Mouse (Mus musculus) erythroid progenitor cell, adult 5-6 weeks (primary cell): ENCODE results near the gene Hist1h2bh. TPM values are rescaled to one million over a fixed set of nuclear protein-coding genes. Genes with fewer than 3 reads are reported as not detected.

Source experiments
- ATAC-seq: replicated peaks from 2 replicates; pipeline ENCODE4 v1.8.0; 2016; ENCODE audit warnings: moderate number of reproducible peaks, mild to moderate bottlenecking, moderate TSS enrichment, inconsistent platforms; ENCODE audit not compliant: poor library complexity, low FRiP score, severe bottlenecking
- total RNA-seq, 2 experiments: library from RNA; stranded (forward) in 1 of 2; stranded (reverse) in 1 of 2; fragments of 150-400 nt in 1 of 2; fragments of 186-747, 209-891 nt in 1 of 2; gene quantifications; 2 replicates each; pipeline versions ENCODE4 v1.2.3 to v1.2.4; 2015 to 2017; ENCODE audit warnings: low replicate concordance in 2 of 2

Gene Hist1h2bh
- total RNA-seq, 2 experiments from 2014 or later: 90.1 to 367 TPM

- ATAC-seq: peak; percentile 47
Observed at GRCm38 (mm10) chr13:23533560-23534367, 9.4 kb downstream of the Hist1h2bh start, which contains the start of gene Hist1h2af. Gene Hist1h2af (plus strand): TSS chr13:23533906.

DNA sequence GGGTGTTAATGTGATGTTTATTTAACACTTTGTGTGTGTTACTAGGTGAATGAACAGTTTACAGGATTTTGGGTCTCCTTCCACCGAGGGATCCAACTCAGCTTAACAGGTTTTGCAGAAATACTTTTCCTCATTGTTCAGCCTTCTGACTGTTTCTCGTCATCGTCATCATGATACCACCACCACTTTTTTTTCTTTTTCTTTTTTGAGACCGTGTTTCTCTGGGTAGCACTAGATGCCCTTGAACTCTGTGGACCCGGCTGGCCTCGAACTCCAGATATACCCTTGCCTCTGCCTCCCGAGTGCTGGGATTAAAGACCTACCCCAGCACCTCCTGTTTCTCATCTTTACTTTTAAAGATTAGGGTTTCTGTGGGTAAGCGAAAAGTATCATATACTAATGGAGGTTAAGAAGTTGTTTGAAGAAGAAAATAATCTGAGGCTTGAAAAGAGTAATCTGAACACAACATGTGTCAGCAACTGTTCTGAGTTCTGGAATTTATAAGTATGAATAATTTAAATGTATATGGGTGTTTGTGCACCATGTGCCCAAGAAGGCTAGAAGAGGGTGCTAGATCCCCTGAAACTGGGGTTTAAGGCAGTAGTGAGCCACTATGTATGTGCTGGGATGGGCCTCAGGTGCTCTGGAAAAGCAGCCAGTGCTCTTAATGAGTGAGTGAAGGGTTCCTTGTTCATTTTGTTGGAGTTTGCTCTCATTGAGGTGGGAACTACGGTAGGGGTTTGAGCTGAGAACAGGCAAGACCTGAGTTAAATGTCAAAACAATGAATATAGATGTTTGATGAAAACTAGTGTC lies 10.7 kb downstream of the Hist1h2bh start:
- no peak for ATAC-seq

DNA sequence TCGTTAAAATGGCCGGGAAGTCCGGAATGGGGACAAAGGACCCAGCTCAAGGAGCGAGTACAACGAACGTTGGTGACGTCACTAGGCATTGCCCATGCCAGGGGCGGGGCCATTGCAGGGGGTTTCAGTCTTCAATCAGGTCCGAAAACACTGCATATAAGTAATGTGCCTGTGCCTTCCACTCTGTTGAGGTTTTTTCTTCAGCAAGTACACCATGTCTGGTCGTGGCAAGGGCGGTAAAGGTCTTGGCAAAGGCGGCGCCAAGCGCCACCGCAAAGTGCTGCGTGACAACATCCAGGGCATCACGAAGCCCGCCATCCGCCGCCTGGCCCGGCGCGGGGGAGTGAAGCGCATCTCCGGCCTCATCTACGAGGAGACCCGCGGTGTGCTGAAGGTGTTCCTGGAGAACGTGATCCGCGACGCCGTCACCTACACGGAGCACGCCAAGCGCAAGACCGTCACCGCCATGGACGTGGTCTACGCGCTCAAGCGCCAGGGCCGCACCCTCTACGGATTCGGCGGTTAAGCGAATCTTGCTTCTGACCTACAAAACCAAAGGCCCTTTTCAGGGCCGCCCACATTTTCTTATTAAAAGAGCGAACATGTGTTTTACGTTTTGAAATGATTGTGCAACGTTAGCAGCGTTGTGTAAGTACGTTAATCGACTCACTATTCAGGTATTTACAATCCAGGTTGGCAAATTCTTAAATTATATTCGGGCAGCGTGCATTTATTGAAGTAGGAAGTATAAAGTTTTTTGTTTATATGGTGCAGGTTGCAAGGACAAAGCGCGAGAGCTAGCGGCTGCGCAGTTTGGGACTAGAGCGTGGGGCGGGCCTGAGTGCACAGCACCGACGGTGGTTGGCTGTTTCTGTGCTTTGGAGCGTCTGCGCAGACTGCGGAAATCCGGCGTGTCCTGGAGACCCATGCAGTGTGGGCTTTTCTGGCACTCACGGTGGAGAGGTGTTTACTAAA lies 12.0 kb downstream of the Hist1h2bh start, which contains the start of gene Hist1h4h:
Hist1h4h (plus strand) TSS at position 150 of the 975 bp plus-strand sequence.
- ATAC-seq: peak; percentile 50

DNA sequence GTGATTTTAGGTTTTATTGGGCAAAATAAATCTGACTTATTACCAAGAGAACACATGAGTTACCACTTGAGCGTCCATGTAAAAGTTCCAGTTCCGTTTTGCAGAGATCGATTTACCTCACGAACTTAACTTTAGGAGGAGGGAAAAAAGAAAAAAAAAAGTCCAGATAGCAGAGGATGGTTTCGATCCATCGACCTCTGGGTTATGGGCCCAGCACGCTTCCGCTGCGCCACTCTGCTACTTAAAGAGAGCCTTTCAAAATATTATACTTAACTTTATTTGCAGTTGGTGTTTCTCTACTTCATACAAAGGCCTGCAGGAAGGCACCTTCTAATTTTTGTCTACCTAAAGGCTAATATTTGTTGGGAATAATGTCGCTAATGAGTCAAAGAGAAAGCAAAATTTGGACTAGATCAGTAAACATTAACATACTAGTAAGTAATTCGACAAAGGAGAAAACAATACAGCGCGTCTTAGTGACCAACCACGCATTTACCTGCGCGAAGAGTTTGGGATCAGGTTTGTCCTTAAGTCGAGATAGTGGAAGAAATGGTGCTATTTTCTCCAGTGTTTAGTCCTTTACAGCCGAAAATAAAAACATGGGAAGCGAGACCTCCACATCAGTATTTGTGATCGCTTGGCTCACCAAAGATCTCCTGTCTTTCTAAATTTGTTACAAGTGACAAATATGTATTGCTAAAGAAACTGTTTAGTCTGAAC lies 12.9 kb downstream of the Hist1h2bh start:
- no peak for ATAC-seq

GRCm38 (mm10) chr13:23529480-23530165 lies 13.6 kb downstream of the Hist1h2bh start:
- ATAC-seq: no peak

DNA sequence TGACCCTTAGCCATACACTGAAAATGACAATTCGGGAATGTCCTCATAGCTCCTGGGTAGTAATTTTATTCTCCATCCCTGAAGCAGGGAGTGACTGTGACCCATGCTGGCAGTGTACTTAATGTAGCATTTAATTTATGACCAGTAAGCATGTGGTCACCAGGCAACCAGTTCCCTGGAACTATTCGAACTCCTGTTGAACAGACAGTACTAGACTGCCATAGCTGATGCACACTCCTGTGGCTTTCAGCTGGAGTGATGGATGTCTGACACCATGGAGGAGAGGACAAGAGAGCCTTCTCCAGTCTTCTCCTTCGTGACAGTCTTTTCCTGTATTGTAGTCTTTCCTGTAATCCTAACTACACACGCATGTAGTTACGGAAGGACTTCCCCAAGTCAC lies 14.2 kb downstream of the Hist1h2bh start:
- ATAC-seq: no peak

DNA sequence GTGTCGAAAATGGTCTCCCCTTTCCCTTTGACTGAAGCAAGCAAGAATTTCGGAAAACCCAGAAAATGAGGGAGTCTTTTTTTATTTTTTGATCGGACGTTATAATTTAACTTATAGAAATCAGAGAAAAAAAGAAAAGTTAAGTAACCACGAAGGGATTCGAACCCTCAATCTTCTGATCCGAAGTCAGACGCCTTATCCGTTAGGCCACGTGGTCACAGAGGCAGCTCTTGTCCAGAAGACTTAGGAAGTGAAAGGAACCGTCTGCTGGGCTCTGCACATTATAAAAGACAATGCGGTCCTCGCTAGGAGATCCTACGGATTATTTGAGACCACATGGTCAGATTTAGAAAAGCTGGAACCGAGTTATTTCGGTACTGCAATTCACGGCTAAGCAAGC lies 16.9 kb downstream of the Hist1h2bh start:
- peak; percentile 36; the same call in 1 of the 2 replicates for ATAC-seq

- no peak for ATAC-seq
Observed at GRCm38 (mm10) chr13:23525901-23526300, 17.3 kb downstream of the Hist1h2bh start.

DNA sequence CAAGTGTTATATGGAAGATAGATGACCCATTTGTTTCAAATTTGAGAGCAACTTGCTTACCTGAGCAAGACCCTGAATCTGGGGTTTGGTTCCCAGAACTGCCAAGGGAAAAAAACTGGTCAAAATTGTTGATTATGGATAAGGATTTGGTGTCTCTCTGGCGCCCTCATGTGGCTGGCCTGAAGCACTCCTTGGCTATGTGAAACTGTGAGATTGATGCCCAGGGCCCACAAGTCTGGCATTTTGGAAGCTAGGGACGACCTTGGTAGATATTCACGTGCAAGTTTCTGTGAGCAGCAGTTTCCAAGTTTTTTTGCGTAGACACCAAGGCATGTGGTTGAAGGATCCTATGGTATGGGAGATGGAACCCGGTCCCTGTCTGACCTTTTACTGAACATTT lies 18.5 kb downstream of the Hist1h2bh start:
- ATAC-seq: peak; percentile 61; the same call in 1 of the 2 replicates

DNA sequence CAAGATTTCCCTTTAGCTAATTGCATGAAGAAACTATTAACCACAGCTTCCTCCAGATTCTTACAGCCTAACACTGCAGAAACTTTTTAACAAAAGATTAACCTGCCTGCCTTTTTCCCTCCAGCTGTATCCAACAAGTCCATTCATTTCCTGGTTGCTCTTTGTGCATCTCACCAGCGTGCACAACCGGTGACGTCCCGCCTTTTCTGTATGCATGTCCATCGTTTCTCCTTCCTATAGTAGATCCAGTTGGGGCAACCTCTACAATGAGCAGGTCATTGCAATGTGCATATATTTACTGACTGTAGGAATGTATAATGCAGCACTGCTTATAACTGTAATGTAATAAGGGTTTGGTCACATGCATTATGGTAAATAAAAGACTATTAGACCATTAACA lies 19.2 kb downstream of the Hist1h2bh start:
- ATAC-seq: no peak

- ATAC-seq: no peak
Observed at GRCm38 (mm10) chr13:23521703-23522102, 21.5 kb downstream of the Hist1h2bh start.

GRCm38 (mm10) chr13:23519416-23519815 lies 23.8 kb downstream of the Hist1h2bh start:
- ATAC-seq: peak; percentile 31

DNA sequence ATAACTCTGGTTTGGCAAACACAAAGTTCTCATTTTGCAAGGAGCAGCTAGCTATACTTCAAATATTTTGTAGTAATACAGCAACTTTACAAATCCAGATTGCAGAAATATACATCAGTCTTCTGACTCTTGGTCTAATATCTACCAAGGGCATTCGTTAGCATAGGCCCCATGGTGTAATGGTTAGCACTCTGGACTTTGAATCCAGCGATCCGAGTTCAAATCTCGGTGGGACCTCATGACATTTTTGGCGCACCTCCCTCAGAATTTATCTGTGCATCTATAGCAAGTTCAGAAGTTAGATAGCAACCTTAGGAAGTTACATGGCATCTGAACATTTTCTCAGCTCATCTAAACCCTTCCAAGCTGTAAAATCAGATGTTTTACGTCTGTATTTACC lies 24.3 kb downstream of the Hist1h2bh start:
- ATAC-seq: peak; percentile 36

- peak; percentile 13 for ATAC-seq
Observed at GRCm38 (mm10) chr13:23518295-23518603, 24.9 kb downstream of the Hist1h2bh start.

DNA sequence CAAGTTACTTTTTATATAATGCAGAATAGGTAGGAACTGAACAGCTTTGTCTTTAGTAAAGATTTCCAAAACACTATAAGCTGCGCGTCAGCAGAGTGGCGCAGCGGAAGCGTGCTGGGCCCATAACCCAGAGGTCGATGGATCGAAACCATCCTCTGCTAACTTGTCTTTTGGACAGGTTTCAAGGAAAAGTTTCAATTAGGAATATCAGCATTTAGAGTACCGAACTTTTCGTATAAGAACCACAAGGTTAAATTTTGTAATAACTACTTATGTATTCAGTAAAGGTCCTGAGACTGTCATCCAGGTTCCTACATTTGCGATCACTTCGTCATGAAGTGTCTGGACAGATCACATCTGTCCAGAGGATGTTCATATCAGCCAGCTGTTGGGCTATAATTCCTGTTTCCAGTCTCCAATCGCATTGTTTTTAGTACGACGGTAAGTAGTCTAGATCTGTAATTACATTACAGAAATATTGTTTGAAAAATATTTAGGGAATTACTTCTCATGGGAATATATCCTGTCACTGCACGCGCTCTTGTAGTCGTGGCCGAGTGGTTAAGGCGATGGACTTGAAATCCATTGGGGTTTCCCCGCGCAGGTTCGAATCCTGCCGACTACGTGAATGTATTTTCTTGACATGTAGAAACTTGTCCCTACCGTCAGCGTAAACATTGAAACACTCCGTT lies 25.4 kb downstream of the Hist1h2bh start:
- peak; percentile 66 for ATAC-seq

DNA sequence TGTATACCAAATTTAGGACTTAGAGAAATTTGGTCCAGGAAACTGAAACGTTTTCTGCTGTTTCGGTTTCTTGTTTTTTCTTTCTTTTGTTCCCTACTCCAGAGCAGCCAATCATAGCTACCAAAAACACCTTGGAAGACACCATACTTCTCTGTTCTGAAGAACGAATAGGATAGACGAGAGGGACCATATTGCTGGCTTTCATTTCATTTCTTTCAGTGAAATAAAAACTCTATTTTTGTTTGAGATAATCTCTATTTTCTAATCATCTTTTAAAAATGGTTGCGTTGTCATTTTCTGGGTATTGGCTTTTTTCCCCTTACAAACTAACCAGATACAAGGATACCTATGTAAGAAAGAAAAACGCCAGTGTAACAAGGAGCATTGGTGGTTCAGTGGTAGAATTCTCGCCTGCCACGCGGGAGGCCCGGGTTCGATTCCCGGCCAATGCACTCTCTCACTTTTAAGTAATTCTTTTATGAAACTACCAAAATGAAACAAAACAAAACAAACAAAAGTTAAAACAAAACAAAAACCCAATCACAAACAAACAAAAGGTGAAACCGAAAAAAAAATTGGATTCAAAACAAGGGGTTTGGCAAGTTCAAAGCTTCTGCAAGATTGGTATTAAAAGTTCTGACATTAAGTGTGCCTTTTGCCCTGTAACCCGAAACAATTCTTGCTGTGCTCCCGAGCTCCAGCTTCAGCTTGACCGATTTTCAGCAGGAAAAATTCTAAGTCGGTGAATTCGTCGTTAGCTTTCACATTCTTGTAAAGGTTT lies 26.2 kb downstream of the Hist1h2bh start:
- ATAC-seq: peak; percentile 27; the same call in 1 of the 2 replicates
